Mouse (Mus musculus): ENCODE results near the gene Fam229a.
"Not testable (repeated sequence)": the region's sequence is repeated elsewhere in the genome, so short reads cannot be mapped to it uniquely, and the experiment has no call there.

Fam229a gene

DNA sequence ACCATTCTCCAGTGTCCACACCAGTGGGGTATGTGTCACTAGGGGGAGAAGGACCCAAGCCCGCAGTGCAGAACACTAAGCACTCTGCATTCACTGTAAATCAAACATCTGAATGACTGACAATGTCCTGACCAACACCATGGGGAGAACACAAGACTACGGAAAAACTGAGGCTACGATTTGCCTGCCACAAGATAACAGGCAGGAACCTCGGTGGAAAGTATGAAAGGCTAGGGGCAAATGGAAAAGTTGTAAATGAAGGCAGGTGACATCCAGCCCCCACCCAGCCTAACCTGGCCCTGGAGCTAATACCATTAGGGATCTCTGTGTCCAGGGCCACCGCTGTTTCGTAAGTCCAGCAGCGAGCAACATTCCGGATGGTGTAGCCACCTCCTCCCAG, 27.5 kb downstream of the Fam229a start:
- no peak for DNase-seq (ENCODE audit: low read depth, low spot score)

DNA sequence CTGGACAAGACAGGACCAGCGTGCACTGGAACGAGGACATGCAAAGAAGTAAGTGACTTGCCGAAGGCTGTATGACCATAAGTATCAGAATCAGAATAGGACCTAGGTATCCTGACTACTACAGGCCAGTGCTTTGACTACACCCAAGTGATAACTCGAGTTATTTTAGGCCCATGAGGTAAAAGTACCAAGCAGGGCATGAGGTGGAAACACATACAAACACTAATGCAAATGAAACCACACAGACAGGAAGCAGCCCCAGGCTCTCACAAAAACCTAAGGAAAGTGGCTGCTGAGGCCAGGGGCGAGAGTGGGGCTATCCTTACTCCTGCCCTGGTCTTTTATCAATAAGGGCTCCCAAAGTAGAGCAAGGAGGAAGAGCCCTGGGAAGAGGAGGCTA, 34.3 kb downstream of the Fam229a start:
- DNase-seq (ENCODE audit: low read depth, low spot score) = no peak

DNA sequence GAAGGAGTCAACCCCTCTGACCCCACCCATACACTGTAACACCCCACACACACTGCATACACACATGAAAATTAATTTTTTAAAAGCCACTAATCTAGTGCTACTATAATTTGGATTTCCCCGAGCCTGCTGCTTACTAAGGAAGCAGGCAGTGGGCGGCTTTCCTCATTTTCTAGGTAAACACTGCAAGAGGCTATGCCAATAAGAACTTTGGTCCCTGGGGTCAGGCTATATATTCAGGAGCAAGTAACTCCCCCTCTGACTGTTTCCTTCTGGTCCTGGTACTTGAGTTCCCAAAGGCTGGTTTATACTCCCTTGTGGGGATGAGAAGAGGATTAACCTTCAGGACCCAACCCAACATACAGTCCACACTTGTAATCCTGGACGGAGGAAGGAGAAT, 34.9 kb downstream of the Fam229a start:
- no peak for DNase-seq (ENCODE audit: low read depth, low spot score)

- DNase-seq (ENCODE audit: low read depth, low spot score) = not testable (repeated sequence)
These were observed 37.9 kb downstream of the Fam229a start for GRCm38 (mm10) chr4:129528901-129529300.

DNA sequence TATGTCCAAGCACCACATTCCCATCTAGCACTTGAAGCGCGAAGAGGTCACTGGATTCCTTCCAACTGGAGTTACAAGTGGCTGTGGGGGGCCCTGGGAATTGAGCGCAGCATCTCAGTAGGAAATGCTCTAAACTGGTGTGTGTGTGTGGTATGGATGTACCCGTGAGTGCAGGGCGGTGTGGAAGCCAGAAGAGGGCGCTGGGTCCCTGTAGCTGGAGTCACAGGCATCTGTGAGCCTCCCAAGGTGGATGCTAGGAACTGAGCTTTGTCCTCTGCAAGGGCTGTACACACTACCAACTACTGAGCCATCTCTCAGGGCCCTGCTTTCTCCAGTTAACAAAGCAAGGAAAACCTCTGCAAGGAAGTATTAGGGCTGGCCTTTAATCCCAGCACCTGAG, 49.0 kb downstream of the Fam229a start:
- DNase-seq (ENCODE audit: low read depth, low spot score) = no peak

Data from WW6 (cell line).